Mouse (Mus musculus) spleen, adult 2 months (tissue): Measurements from ENCODE around the gene Cryba1. TPM values are rescaled to one million over a fixed set of nuclear protein-coding genes. Genes with fewer than 3 reads are reported as not detected.
A peak's percentile ranks its signal among the peaks of the same experiment; 100 is the strongest.

Experiments used
- DNase-seq, 2 experiments: peaks; one replicate each; pipeline versions ENCODE4 v3.0.0 to v3.0.0-alpha.2; 2012 to 2021; ENCODE audit warnings: low spot score in 2 of 2, low read depth in 1 of 2
- H3K27ac ChIP-seq: fragments of 200-500 bp; 2 replicates; pipeline ENCODE4 v1.5.1; 2012; ENCODE audit warnings: low read length, inconsistent platforms; ENCODE audit not compliant: insufficient read depth
- H3K27me3 ChIP-seq: fragments of 200-500 bp; 2 replicates; pipeline ENCODE4 v1.6.1; 2012; ENCODE audit warnings: mild to moderate bottlenecking, moderate library complexity, low read length, inconsistent platforms; ENCODE audit not compliant: control insufficient read depth, insufficient read depth
- H3K36me3 ChIP-seq: fragments of 200-500 bp; 2 replicates; pipeline ENCODE4 v1.6.1; 2012; ENCODE audit warnings: mild to moderate bottlenecking, low read length, inconsistent platforms; ENCODE audit not compliant: control insufficient read depth, insufficient read depth
- H3K4me1 ChIP-seq: fragments of 200-500 bp; 2 replicates; pipeline ENCODE4 v1.6.1; 2011; ENCODE audit warnings: inconsistent platforms; ENCODE audit not compliant: control insufficient read depth, insufficient read depth, insufficient read length
- H3K4me3 ChIP-seq: fragments of 200-500 bp; 2 replicates; pipeline ENCODE4 v1.5.1; 2011; ENCODE audit warnings: mild to moderate bottlenecking, inconsistent platforms; ENCODE audit not compliant: insufficient read depth, insufficient read length; ENCODE audit errors: extremely low read depth
- CTCF ChIP-seq: fragments of 200-500 bp; IDR thresholded peaks from 2 replicates; pipeline ENCODE4 v1.5.1; 2011; ENCODE audit warnings: mild to moderate bottlenecking, inconsistent platforms; ENCODE audit not compliant: insufficient read depth, insufficient read length, insufficient replicate concordance; ENCODE audit errors: extremely low read depth
- POLR2A ChIP-seq: fragments of 200-500 bp; IDR thresholded peaks from 2 replicates; pipeline ENCODE4 v1.6.1; 2011; ENCODE audit warnings: low read depth, low read length, inconsistent platforms
- WGBS: fragments of 180-500 bp; shearing (Covaris S2); methylation state at CpG from one replicate; pipeline ENCODE4 v1.1.7; 2018; 5-methylcytosine and 5-hydroxymethylcytosine counted together
- polyA plus RNA-seq: library from polyadenylated mRNA; depleted of rRNA; stranded (reverse); fragments of >200 nt; gene quantifications from 2 replicates; pipeline ENCODE4 v1.2.3, GENCODE M21; 2012

The Cryba1 gene
- polyA plus RNA-seq, 1 experiment = not detected

DNA sequence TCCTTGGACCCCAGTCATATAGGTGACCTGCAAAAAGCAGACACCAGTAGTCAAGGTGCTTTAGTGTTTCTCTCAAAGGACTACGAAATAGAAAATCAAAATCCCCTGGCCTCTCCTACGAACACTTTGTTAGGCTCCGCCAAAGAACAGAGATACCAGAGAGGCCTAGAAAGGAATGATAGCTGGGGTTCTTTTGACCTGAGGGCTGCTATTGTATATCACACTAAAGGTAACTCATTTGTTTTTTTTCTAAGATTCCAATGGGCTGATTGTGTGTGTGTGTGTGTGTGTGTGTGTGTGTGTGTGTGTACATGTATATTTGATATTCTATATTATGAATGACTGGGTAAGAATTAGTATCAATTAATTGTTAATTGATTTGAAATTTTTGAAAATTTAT, 32.1 kb downstream of the Cryba1 start:
- TF ChIP-seq CTCF (no peak), POLR2A (no peak)
- peaks cover 19% of the 10 kb centered on the region for H3K36me3 ChIP-seq
- H3K27ac ChIP-seq = no peak overlapping the region
- no peaks in the 10 kb centered on the region; the same call in 1 of the 2 replicates for H3K4me1 ChIP-seq
- no peak for DNase-seq
- H3K4me3 ChIP-seq = no peak overlapping the region
- WGBS = 93% methylated on average over 3 of the region's 3 CpGs
- no peaks in the 10 kb centered on the region for H3K27me3 ChIP-seq

DNA sequence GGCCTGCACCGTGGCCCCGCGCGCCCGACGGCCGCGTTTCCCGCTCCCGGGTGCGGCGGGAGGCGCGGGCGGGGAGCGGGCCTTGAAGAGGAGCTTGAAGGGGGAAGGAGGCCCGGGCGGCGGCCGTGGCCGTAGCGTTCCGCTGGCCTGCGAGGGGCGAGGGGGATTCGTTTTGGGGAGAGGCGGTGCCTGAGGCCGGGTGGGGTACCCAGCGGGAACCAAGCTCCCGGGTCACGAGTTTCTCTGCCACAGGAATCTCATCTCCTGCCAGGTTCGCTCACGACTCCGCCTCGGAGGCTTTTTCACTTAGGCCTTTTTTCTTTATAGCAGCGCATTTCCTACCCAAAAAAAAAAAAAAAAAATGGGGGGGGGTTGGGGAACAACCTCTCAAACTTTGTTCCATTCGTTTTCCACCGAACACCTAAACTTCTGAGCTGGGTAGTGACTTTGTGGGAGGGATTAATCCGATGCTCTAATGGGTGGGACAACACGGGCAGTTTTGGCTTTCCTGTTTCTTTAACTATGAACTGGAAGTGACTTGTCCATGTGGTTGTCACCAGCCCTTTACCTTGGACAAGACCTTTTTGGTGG, 37.4 kb downstream of the Cryba1 start:
- 2% methylated on average over 39 of the region's 40 CpGs for WGBS

DNA sequence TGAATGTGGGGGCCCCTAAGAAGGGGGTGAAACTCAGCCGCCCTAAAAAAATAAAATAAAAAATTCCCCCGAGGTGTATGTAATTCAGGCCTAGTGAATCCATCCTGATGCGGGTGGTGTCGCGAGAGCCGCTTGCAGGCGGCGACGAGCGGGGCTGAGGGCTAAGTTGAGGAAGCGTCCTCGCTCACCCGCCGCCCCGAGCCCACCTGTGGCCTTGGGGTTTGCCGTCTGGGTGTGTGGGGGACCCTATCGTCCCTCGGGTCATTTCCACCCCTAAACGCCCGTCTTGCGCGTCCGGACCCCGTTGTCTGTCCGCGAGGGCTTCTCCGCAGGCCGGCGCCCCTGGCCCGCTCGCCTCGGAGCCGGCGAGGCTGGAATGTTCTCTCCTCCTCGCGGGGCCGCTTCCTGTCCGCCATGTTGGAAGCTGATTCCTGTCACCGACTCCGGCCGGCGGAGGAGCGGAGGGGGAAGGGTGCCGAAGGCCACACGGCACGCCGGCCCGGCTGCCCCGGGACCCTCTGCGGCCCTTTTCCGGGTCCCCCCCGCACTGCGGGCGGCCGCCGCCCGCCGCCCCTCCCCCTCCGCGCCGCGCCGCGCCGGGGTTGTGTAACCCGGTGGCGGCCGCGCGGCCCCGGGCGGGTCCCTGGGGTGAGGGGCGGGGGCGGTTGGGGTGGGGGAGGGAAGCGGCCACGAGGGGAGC, 38.1 kb downstream of the Cryba1 start:
- Histone ChIP-seq H3K4me1 (no peaks in the 10 kb centered on the region; the same call in 1 of the 2 replicates), H3K27ac (peak overlapping the region; percentile 100), H3K36me3 (peaks cover 6% of the 10 kb centered on the region), H3K27me3 (no peaks in the 10 kb centered on the region; the same call in 1 of the 2 replicates), H3K4me3 (peak overlapping the region; percentile 78)
- TF ChIP-seq CTCF (no peak), POLR2A (no peak)
- DNase-seq = peak; percentile 15 to 52
- under 1% methylated on average over 61 of the region's 76 CpGs for WGBS

More for the DNA sequence above, 37.4 kb downstream of the Cryba1 start:
- no peaks in the 10 kb centered on the region; the same call in 1 of the 2 replicates for H3K27me3 ChIP-seq
- DNase-seq = peak in 1 of 2 experiments; percentile 26
- H3K4me3 ChIP-seq = peak overlapping the region; percentile 78
- H3K36me3 ChIP-seq = peaks cover 13% of the 10 kb centered on the region
- TF ChIP-seq POLR2A = no peak
- no peak for TF ChIP-seq CTCF
- peak overlapping the region; percentile 83 for H3K27ac ChIP-seq
- H3K4me1 ChIP-seq = no peaks in the 10 kb centered on the region; the same call in 1 of the 2 replicates

DNA sequence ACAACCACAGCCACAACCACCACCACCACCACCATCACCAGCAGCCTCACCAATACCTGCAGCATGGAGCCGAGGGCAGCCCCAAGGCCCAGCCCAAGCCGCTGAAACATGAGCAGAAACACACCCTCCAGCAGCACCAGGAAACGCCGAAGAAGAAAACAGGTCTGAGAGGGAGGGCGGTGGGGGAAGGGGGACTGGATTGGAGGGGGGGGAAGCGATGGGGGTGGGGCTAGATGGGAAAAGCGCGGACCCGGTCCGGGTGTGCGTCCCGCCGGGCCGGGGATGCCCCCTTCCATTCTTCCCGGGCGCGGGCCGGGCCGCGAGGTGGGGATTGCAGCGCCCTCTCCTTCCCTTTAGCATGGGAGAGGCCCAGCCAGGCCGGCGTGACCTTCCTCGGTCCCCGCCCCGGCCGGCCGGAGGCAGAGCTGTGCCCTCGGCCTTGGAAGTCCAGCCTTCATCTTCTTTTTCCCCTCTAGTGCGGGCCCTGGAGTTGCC, 38.7 kb downstream of the Cryba1 start:
- H3K27me3 ChIP-seq = no peaks in the 10 kb centered on the region; the same call in 1 of the 2 replicates
- H3K36me3 ChIP-seq = peaks cover 1% of the 10 kb centered on the region; the same call in 1 of the 2 replicates
- peak in 1 of 2 experiments; percentile 36 for DNase-seq
- TF ChIP-seq POLR2A (no peak), CTCF (no peak)
- no peaks in the 10 kb centered on the region; the same call in 1 of the 2 replicates for H3K4me1 ChIP-seq
- under 1% methylated on average over 30 of the region's 30 CpGs for WGBS
- peak overlapping the region; percentile 78 for H3K4me3 ChIP-seq
- H3K27ac ChIP-seq = peak overlapping the region; percentile 100

DNA sequence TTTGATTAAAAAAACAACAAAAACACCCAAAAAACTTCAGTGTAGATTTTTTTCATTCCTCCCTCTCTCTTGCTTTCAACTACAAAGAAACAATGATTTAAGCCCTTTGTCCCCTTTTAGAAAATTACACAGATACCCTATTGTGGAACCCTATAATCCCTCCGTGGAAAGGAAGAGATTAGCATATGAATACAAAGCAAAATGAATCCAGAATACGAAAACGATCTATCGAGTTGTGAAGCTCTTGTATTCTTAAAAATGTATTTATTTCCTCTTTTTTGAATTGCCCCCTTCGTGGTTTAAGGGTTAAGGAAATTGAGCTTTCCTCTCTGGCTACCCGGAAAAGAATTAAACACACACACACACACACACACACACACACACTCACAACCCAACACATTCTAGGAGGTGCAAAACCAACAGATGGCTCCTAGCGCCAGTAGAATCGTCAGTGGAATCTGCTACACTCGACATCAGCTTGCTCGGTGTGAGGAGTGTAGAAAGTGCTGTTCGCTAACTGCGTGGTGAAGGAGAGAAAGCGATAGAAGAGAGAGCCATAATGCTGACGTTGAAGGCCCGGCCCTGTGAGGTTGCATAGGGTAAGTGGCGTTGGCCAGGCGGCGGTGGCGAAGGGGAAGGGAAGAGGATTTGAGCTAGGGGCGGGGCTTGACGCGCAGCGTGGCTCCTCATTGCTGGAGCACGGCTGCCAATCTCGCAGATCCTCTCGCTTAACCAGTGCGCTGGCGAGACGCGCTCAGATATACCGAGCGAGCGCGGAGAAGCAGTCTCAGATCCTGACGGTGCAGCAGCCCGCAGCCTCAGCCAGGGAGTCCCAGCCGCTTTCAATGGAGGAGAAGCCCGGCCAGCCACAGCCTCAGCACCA, 39.5 kb downstream of the Cryba1 start, which contains the start of gene Nufip2:
Nufip2 (plus strand) TSS at position 773 of the 883 bp plus-strand sequence.
- H3K27ac ChIP-seq = peak within 1 kb of the TSS; percentile 100
- peak; percentile 95 to 99 for DNase-seq
- WGBS = under 1% methylated on average over 38 of the region's 38 CpGs
- no peaks in the 10 kb centered on the region; the same call in 1 of the 2 replicates for H3K27me3 ChIP-seq
- H3K4me1 ChIP-seq = no peaks in the 10 kb centered on the region
- H3K4me3 ChIP-seq = peak within 1 kb of the TSS; percentile 78
- H3K36me3 ChIP-seq = peaks cover 1% of the 10 kb centered on the region; the same call in 1 of the 2 replicates
- TF ChIP-seq POLR2A (peak; percentile 99), CTCF (no peak)

DNA sequence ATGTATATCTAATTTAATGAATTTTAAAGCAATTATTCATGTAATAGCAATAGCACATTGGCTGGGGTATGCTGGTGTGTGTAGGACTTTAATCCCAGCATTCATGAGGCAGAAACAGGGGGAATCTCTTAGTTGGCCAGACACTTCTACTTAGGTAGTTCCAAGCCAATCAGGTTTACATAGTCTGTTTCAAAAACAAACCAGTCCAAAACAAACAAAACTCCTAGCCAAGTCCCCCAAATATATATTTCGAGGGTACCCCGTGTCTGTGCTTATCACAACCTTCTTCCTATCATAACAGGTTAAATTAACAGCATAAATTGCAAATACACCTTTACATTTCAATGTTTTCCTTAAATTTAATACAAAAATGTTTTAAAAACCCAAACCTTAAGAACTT, 40.2 kb downstream of the Cryba1 start:
- Histone ChIP-seq H3K36me3 (peaks cover 1% of the 10 kb centered on the region; the same call in 1 of the 2 replicates), H3K4me3 (no peak overlapping the region), H3K27ac (no peak overlapping the region), H3K27me3 (no peaks in the 10 kb centered on the region; the same call in 1 of the 2 replicates), H3K4me1 (no peaks in the 10 kb centered on the region)
- 71% methylated on average over 2 of the region's 2 CpGs for WGBS
- no peak for TF ChIP-seq POLR2A
- no peak for DNase-seq
